Mouse (Mus musculus) E14TG2a.4 (cell line): ENCODE measurements around the gene F13a1.

Experiments used
- CTCF ChIP-seq: conservative IDR thresholded peaks from 2 replicates; pipeline ENCODE4 v1.5.1; 2014; ENCODE audit warnings: low read length
- NANOG ChIP-seq: IDR thresholded peaks from 2 replicates; pipeline ENCODE4 v1.6.1; 2014; ENCODE audit warnings: borderline replicate concordance, low read length, mixed read lengths
- POU5F1 ChIP-seq: IDR thresholded peaks from 2 replicates; pipeline ENCODE4 v1.6.1; 2014; ENCODE audit warnings: low read length, borderline replicate concordance

DNA sequence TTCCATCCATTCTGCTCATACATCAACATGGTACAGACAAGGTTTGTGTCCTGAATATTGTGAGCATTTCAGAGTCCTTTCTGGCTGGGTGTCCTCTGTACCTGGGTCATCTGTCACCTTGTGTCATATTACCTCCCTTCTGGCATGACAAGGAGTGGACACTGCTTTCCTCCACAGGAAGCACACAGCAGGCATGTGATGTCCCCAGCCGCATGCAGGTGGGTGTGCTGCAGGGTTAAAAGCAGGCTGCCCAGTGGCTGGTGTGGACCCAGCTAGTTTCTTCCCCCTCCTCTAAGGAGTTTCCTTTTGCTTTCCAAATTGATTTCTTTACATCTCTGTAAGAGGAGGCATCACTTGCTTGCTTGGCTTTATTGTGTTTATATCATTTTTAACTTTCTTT, 146.6 kb downstream of the F13a1 start:
- TF ChIP-seq CTCF = no peak
- TF ChIP-seq POU5F1 = no peak
- TF ChIP-seq NANOG = no peak
